Mouse (Mus musculus) lung, postnatal 10 days (tissue): ENCODE data around the gene Ltv1.

Experiments used
- DNase-seq: peaks from one replicate; pipeline ENCODE4 v3.0.0; 2021

Gene Ltv1

GRCm38 (mm10) chr10:13192731-13193351 is at the start of gene Ltv1:
Gene Ltv1 (minus strand): TSS chr10:13193168.
- peak; percentile 97 for DNase-seq

GRCm38 (mm10) chr10:13240431-13240830 is 47.5 kb upstream of the Ltv1 start:
- DNase-seq = no peak

- DNase-seq = no peak
Measured at GRCm38 (mm10) chr10:13238188-13238587, 45.2 kb upstream of the Ltv1 start.

- DNase-seq = no peak
Measured at GRCm38 (mm10) chr10:13236866-13237265, 43.9 kb upstream of the Ltv1 start.

- no peak for DNase-seq
Measured at GRCm38 (mm10) chr10:13234503-13234902, 41.5 kb upstream of the Ltv1 start.

GRCm38 (mm10) chr10:13233941-13234340 is 41.0 kb upstream of the Ltv1 start:
- no peak for DNase-seq

- DNase-seq = no peak
Measured at GRCm38 (mm10) chr10:13233143-13233622, 40.2 kb upstream of the Ltv1 start.

- no peak for DNase-seq
Measured at GRCm38 (mm10) chr10:13232443-13233142, 39.6 kb upstream of the Ltv1 start.

GRCm38 (mm10) chr10:13230716-13231115 is 37.7 kb upstream of the Ltv1 start:
- no peak for DNase-seq

- no peak for DNase-seq
Measured at GRCm38 (mm10) chr10:13225377-13226063, 32.6 kb upstream of the Ltv1 start.

GRCm38 (mm10) chr10:13222135-13222534 is 29.2 kb upstream of the Ltv1 start:
- DNase-seq = no peak

- no peak for DNase-seq
Measured at GRCm38 (mm10) chr10:13220061-13220460, 27.1 kb upstream of the Ltv1 start.

- no peak for DNase-seq
Measured at GRCm38 (mm10) chr10:13213956-13214355, 21.0 kb upstream of the Ltv1 start.

GRCm38 (mm10) chr10:13212829-13213228 is 19.9 kb upstream of the Ltv1 start:
- DNase-seq = no peak

GRCm38 (mm10) chr10:13212326-13212725 is 19.4 kb upstream of the Ltv1 start:
- DNase-seq = no peak

GRCm38 (mm10) chr10:13209930-13210637 is 17.1 kb upstream of the Ltv1 start:
- no peak for DNase-seq

- DNase-seq = no peak
Measured at GRCm38 (mm10) chr10:13209506-13209905, 16.5 kb upstream of the Ltv1 start.

GRCm38 (mm10) chr10:13209061-13209460 is 16.1 kb upstream of the Ltv1 start:
- no peak for DNase-seq

- no peak for DNase-seq
Measured at GRCm38 (mm10) chr10:13201741-13202293, 8.8 kb upstream of the Ltv1 start.

GRCm38 (mm10) chr10:13200862-13201261 is 7.9 kb upstream of the Ltv1 start:
- DNase-seq = no peak

- DNase-seq = no peak
Measured at GRCm38 (mm10) chr10:13199234-13199633, 6.3 kb upstream of the Ltv1 start.

- no peak for DNase-seq
Measured at GRCm38 (mm10) chr10:13196872-13197507, 4.0 kb upstream of the Ltv1 start.
